9 mouse cellular contexts compared by ENCODE assay signal in the genomic region with DNA sequence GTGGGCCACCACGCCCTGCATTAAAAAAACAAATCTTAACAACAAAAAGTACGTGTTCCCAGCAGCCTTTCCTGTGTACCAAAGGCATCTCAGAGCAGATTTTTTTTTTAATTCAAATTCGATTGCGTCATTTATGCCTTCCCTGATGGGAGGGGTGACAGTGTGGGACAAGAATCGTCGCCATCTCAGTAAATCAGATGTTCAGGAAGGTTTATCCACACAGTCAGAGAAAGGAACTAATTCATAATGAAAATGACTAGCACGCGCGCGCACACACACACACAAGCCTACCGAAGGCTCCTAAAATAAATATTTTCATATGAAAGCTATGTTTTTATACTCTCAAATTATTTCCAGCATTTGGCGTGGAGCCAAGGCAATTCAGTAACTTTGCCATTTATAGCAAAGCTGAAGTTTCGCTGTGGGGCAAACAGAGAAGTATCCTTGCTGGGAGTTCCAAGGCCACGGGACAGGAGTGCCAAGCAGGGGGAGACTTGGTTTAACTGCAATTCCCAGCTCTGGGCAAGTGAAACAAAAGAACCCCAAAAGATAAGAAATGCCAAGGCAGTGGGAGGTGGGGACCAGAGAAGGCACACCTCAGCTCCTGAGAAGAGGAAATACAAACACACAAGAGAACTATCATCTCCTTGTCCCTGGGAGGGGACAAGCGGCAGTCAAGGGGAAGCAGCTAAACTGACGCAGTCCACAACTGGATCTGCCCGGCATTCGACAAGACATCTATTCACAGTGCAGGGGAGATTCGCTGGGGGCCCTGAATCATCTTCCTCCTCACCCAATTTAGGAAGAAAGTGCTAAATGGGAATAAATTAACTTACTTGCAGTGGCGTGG. TPM values are rescaled to one million over a fixed set of nuclear protein-coding genes. Genes with fewer than 3 reads are reported as not detected.
DNase-seq lines count a peak whose midpoint lies in the region; ATAC-seq and TF ChIP-seq lines count a peak whose summit lies in the region.
"Had no signal": no experiment of that assay in that cellular context is flagged by ENCODE, and none has a peak within 500 bp of the region (broad histone marks: within the 10 kb centered on the region; RNA-seq: fewer than 3 reads in every experiment).

No protein-coding gene starts in this region.

- H3K4me1 ChIP-seq in embryonic facial prominence, embryonic 14.5 days (ENCODE audit: control insufficient read depth, insufficient read depth, low read length) = peaks cover 46% of the 10 kb centered on the region
- H3K4me1 ChIP-seq in testis, adult 2 months (ENCODE audit: control insufficient read depth, insufficient read depth, low read length) = peaks cover 7% of the 10 kb centered on the region; the same call in 1 of the 2 replicates

- TF ChIP-seq POLR2A in testis, adult 2 months (IDR thresholded peaks at IDR 0.05; ENCODE audit: control insufficient read depth, low read depth, low read length) = no peak

- TF ChIP-seq CTCF in testis, adult 2 months (IDR thresholded peaks at IDR 0.05; ENCODE audit: control insufficient read depth, insufficient read depth, insufficient replicate concordance, low read depth, low read length) = no peak

- H3K36me3 ChIP-seq in embryonic facial prominence, embryonic 14.5 days (ENCODE audit: control insufficient read depth, insufficient read depth, low read length) = no peaks in the 10 kb centered on the region
- H3K36me3 ChIP-seq in testis, adult 2 months (ENCODE audit: control insufficient read depth, insufficient read depth, low read length) = no peaks in the 10 kb centered on the region
- H3K36me3 ChIP-seq: hindbrain, embryonic 10.5 days had no signal

- H3K27me3 ChIP-seq in embryonic facial prominence, embryonic 14.5 days (replicated peaks; ENCODE audit: control insufficient read depth, insufficient read depth, low read length) = no peaks in the 10 kb centered on the region
- no peaks in the 10 kb centered on the region for H3K27me3 ChIP-seq in testis, adult 2 months (ENCODE audit: control insufficient read depth, insufficient read depth, low read length)

- peak; percentile 31 for DNase-seq in right cerebral cortex, postnatal 14 days
- no peak for DNase-seq in right cerebral cortex, adult 18-20 months
- DNase-seq in embryonic facial prominence, embryonic 14.5 days (ENCODE audit: low spot score) = peak; percentile 91
- DNase-seq in kidney, postnatal 25 days = peak; percentile 59 to 68
- no peak for DNase-seq in c-Kit-positive CD71-positive TER-119-positive erythroid progenitor cells, embryonic 14.5 days (ENCODE audit: low spot score)
- no peak for DNase-seq in cerebellum, adult 8-10 months
- no peak for DNase-seq in retina, postnatal 1 day

- H3K9me3 ChIP-seq in embryonic facial prominence, embryonic 14.5 days (ENCODE audit: control insufficient read depth, low read length) = no peaks in the 10 kb centered on the region
- H3K9me3 ChIP-seq: hindbrain, embryonic 10.5 days had no signal

- 29% methylated on average over 20 of the region's 20 CpGs for WGBS in embryonic facial prominence, embryonic 14.5 days

- H3K4me3 ChIP-seq in embryonic facial prominence, embryonic 14.5 days (ENCODE audit: low read depth, low read length) = no peak overlapping the region
- no peak overlapping the region for H3K4me3 ChIP-seq in testis, adult 2 months (ENCODE audit: control insufficient read depth, low read depth, low read length)
- H3K4me3 ChIP-seq: hindbrain, embryonic 10.5 days had no signal

- no peak overlapping the region; the same call in 1 of the 2 replicates for H3K9ac ChIP-seq in embryonic facial prominence, embryonic 14.5 days (ENCODE audit: low read depth, low read length)

- ATAC-seq in embryonic facial prominence, embryonic 14.5 days (ENCODE audit: low read depth) = no peak

- peak overlapping the region; percentile 60 for H3K27ac ChIP-seq in embryonic facial prominence, embryonic 14.5 days (replicated peaks; ENCODE audit: low read depth, low read length)
- H3K27ac ChIP-seq in testis, adult 2 months (ENCODE audit: control insufficient read depth, insufficient read depth, low read depth, low read length) = peak overlapping the region; percentile 63
- H3K27ac ChIP-seq: hindbrain, embryonic 10.5 days had no signal

- H3K4me2 ChIP-seq in embryonic facial prominence, embryonic 14.5 days (ENCODE audit: low read depth, low read length) = peak overlapping the region; percentile 19

RNA-seq across cellular contexts. Expression of gene Lrch1, which starts 34.1 kb away (rescaled TPM):
- 15.6 TPM in 2 replicates for polyA plus RNA-seq in embryonic facial prominence, embryonic 14.5 days (2014; fragmentation: Nextera tagmentation; extraction: Ambion mirVana)
- polyA plus RNA-seq in testis, adult 2 months (2012; rRNA removed) = 1.6 and 1.7 TPM in 2 replicates

Comparison
In these comparisons a context has a peak if more than half of its experiments do, and no peak if none do; other contexts are left out.
1. DNase-seq: peak in right cerebral cortex, postnatal 14 days (single experiment), embryonic facial prominence, embryonic 14.5 days (single experiment) and kidney, postnatal 25 days (2 of 2); none in right cerebral cortex, adult 18-20 months (single experiment), c-Kit-positive CD71-positive TER-119-positive erythroid progenitor cells, embryonic 14.5 days (single experiment), cerebellum, adult 8-10 months (single experiment) and retina, postnatal 1 day (single experiment).